Mouse (Mus musculus) lung, embryonic 14.5 days (tissue): Measurements from ENCODE around the gene Mycn. TPM values are rescaled to one million over a fixed set of nuclear protein-coding genes. Genes with fewer than 3 reads are reported as not detected.

ENCODE experiments used
- ATAC-seq: fragments of 200-750 bp; cut with Nextera tagmentation; 2 replicates; pipeline ENCODE4 v1.8.0; 2017; ENCODE audit warnings: mild to moderate bottlenecking, moderate TSS enrichment, moderate library complexity; ENCODE audit not compliant: insufficient read depth
- DNase-seq: peaks from one replicate; pipeline ENCODE4 v3.0.0-alpha.2; 2015
- H3K27ac ChIP-seq: fragments of 300-500 bp; sonication (generic); 2 replicates; pipeline ENCODE4 v1.5.1; 2014; ENCODE audit warnings: low read depth, mild to moderate bottlenecking, moderate library complexity
- H3K27me3 ChIP-seq: fragments of 300-500 bp; sonication (generic); 2 replicates; pipeline ENCODE4 v1.6.1; 2014; ENCODE audit warnings: low read length, control low read depth; ENCODE audit not compliant: insufficient read depth
- H3K36me3 ChIP-seq: fragments of 300-500 bp; sonication (generic); 2 replicates; pipeline ENCODE4 v1.6.1; 2014; ENCODE audit warnings: control low read depth; ENCODE audit not compliant: insufficient read depth
- H3K4me1 ChIP-seq: fragments of 300-500 bp; sonication (generic); 2 replicates; pipeline ENCODE4 v1.6.1; 2014; ENCODE audit warnings: antibody characterized with exemption, control low read depth; ENCODE audit not compliant: insufficient read depth
- H3K4me2 ChIP-seq: fragments of 300-500 bp; sonication (generic); 2 replicates; pipeline ENCODE4 v1.6.1; 2014; ENCODE audit warnings: mild to moderate bottlenecking
- H3K4me3 ChIP-seq: fragments of 300-500 bp; sonication (generic); 2 replicates; pipeline ENCODE4 v1.5.1; 2014; ENCODE audit warnings: low read depth, low read length
- H3K9ac ChIP-seq: fragments of 300-500 bp; sonication (generic); 2 replicates; pipeline ENCODE4 v1.6.1; 2014
- H3K9me3 ChIP-seq: fragments of 300-500 bp; sonication (generic); 2 replicates; pipeline ENCODE4 v1.6.1; 2016; ENCODE audit warnings: low read depth, low read length, control low read depth
- CTCF ChIP-seq: IDR thresholded peaks from 2 replicates; pipeline ENCODE4 v1.5.1; 2016; ENCODE audit warnings: antibody characterized with exemption, low read depth
- WGBS: fragments of 180-500 bp; shearing (Covaris S2); extraction: QIAGEN DNeasy Blood & Tissue Kit; methylation state at CpG from one replicate; pipeline ENCODE4 v1.1.7; 2014; 5-methylcytosine and 5-hydroxymethylcytosine counted together
- polyA plus RNA-seq: library from polyadenylated mRNA; unstranded; fragments of >200 nt; fragmentation: Nextera tagmentation; extraction: Ambion mirVana; gene quantifications from 2 replicates; pipeline ENCODE4 v1.2.1, GENCODE M21; 2014

Mycn gene
- polyA plus RNA-seq, 1 experiment from 2014 or later = 70.7 TPM

- H3K27ac ChIP-seq = peak overlapping the region; percentile 60; the same call in 1 of the 2 replicates
- H3K4me3 ChIP-seq = no peak overlapping the region
- DNase-seq = peak; percentile 61
- H3K27me3 ChIP-seq = no peaks in the 10 kb centered on the region
- WGBS = 20% methylated on average over 6 of the region's 6 CpGs
- no peak for TF ChIP-seq CTCF
- no peak overlapping the region for H3K4me2 ChIP-seq
- no peaks in the 10 kb centered on the region for H3K36me3 ChIP-seq
- no peak; the same call in 1 of the 2 replicates for ATAC-seq
- H3K9me3 ChIP-seq = no peaks in the 10 kb centered on the region
- H3K9ac ChIP-seq = no peak overlapping the region
- peaks cover 18% of the 10 kb centered on the region for H3K4me1 ChIP-seq
These were observed 34.9 kb downstream of the Mycn start for GRCm38 (mm10) chr12:12906771-12907170.

DNA sequence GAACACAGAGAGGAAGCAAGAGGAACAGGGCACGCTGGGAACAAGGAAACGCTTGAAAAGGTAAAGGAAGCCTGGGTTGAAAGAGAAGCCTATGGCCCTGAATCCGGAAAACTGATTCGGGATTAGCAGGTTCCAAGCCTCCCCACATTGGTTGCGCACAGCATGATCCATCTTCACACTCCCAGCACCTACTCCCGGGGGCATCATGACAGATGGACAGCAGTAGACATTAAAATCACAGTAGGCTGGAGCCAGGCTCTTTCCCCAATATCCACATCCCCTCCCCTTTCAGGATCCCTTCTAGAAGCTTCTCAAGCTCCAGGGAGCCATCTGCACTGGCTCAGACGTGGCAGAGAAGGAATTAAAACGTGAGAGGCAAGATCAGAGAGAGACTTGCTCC, 35.4 kb downstream of the Mycn start:
- ATAC-seq = no peak
- peak overlapping the region; percentile 60; the same call in 1 of the 2 replicates for H3K27ac ChIP-seq

DNA sequence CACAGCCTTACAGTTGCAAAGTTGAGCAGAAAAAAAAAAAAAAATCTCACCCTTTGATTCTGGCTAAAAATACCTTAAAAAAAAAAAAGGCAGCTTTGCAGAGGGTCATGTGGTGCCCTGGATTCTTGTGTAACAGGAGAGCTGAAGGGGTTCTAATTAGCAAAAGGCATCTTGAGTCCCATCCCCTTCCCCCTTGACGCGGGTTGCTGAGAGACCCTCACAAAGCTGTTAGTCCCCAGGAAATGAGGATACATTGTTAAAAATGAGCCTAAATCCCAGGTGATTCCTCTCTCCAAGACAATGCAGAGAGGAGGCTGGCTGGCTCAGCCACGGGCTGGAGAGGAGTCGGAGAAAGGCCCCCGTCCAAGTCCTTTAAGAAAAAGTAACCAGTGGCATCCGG, 36.6 kb downstream of the Mycn start:
- TF ChIP-seq CTCF = no peak
- no peak for DNase-seq
- Histone ChIP-seq H3K27me3 (no peaks in the 10 kb centered on the region), H3K9me3 (no peaks in the 10 kb centered on the region), H3K36me3 (no peaks in the 10 kb centered on the region), H3K4me1 (peaks cover 18% of the 10 kb centered on the region), H3K4me2 (peak overlapping the region; percentile 64), H3K27ac (0 out of 2 replicates have a peak overlapping the region, but pooled peaks have one; percentile 80), H3K4me3 (no peak overlapping the region), H3K9ac (no peak overlapping the region; the same call in 1 of the 2 replicates)
- 50% methylated on average over 6 of the region's 6 CpGs for WGBS
- ATAC-seq = no peak

More for the DNA sequence above, 35.4 kb downstream of the Mycn start:
- no peaks in the 10 kb centered on the region for H3K36me3 ChIP-seq
- no peak overlapping the region for H3K4me3 ChIP-seq
- no peak for DNase-seq
- H3K4me1 ChIP-seq = peaks cover 18% of the 10 kb centered on the region
- H3K27me3 ChIP-seq = no peaks in the 10 kb centered on the region
- H3K4me2 ChIP-seq = no peak overlapping the region
- no peaks in the 10 kb centered on the region for H3K9me3 ChIP-seq
- H3K9ac ChIP-seq = no peak overlapping the region
- 48% methylated on average over 8 of the region's 8 CpGs for WGBS
- no peak for TF ChIP-seq CTCF

DNA sequence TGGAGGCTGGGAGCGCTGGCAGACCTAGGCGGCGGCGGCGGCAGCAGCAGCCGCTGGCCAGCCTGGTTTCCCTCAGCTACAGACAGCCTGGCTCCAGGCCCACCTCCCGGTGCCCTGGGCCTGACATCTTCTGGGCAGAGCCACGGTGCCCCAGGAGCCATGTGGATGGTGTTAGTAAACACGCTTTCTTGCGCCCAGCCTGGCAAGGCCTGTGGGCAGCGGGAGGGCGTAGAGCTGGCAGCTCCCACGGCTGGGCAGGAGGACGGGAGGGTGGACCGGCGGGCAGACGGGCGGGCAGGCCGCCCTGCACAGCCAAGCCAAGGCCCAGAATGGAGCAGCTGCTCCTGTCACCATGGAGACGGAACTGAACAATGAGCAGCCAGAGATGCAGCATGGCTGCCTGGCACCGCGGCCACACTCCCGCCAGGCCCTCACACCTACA, 37.2 kb downstream of the Mycn start:
- no peaks in the 10 kb centered on the region for H3K36me3 ChIP-seq
- no peak for TF ChIP-seq CTCF
- ATAC-seq = peak; percentile 91
- 9% methylated on average over 23 of the region's 23 CpGs for WGBS
- H3K27ac ChIP-seq = peak overlapping the region; percentile 80
- H3K4me1 ChIP-seq = peaks cover 18% of the 10 kb centered on the region
- no peaks in the 10 kb centered on the region for H3K27me3 ChIP-seq
- H3K9ac ChIP-seq = peak overlapping the region; percentile 52
- no peaks in the 10 kb centered on the region for H3K9me3 ChIP-seq
- DNase-seq = peak; percentile 76
- peak overlapping the region; percentile 64 for H3K4me2 ChIP-seq
- H3K4me3 ChIP-seq = peak overlapping the region; percentile 25

GRCm38 (mm10) chr12:12904086-12904485, 37.6 kb downstream of the Mycn start:
- peak overlapping the region; percentile 25; the same call in 1 of the 2 replicates for H3K4me3 ChIP-seq

GRCm38 (mm10) chr12:12902403-12902802, 39.3 kb downstream of the Mycn start:
- no peak for DNase-seq
- ATAC-seq = no peak
- Histone ChIP-seq H3K9me3 (no peaks in the 10 kb centered on the region), H3K27ac (no peak overlapping the region), H3K4me1 (peaks cover 22% of the 10 kb centered on the region), H3K4me2 (no peak overlapping the region), H3K4me3 (no peak overlapping the region), H3K36me3 (no peaks in the 10 kb centered on the region), H3K27me3 (no peaks in the 10 kb centered on the region), H3K9ac (no peak overlapping the region)
- WGBS = 96% methylated on average over 1 of the region's 1 CpGs
- no peak for TF ChIP-seq CTCF

More at GRCm38 (mm10) chr12:12904086-12904485, 37.6 kb downstream of the Mycn start:
- Histone ChIP-seq H3K4me2 (peak overlapping the region; percentile 64), H3K4me1 (peaks cover 18% of the 10 kb centered on the region), H3K27ac (peak overlapping the region; percentile 80), H3K27me3 (no peaks in the 10 kb centered on the region), H3K9ac (peak overlapping the region; percentile 52; the same call in 1 of the 2 replicates), H3K9me3 (no peaks in the 10 kb centered on the region), H3K36me3 (no peaks in the 10 kb centered on the region)
- no peak for TF ChIP-seq CTCF
- DNase-seq = no peak
- WGBS = 13% methylated on average over 1 of the region's 1 CpGs
- ATAC-seq = 0 out of 2 replicates have a peak, but pooled peaks have one; percentile 3

DNA sequence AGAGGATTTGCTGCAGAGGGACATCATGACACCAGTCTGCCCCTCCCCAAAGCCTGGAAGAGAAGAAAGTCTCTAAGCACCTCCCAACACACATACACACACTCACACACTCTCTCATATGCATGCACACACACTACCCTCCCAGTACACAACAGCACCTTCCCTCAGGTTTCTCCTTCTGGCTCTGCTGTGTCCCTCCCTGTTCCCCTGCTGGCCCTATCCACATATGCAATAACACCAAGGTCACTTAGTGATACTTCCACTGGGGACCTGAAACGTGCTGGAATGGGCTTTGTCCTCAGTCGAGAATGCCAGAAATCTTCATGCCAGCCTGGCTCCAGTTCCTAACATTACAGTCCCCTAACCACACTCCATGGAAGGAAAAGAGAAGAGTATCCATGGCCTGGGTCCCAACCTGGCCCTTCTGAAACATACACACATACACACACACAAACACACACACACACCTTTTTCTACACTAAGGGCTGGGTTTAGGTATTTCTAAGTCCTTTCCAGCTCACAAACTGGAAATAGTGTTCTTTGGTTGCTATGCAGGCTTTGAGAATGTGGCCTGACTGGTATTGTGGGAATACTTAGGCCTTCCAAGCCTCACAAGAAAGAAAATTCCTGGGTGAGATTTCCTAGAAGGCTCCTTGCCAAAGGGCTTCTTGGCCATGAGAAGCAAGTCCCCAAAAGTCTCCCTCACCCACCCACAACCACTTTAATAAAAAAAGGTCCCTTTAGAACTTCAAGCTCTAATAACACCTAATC, 43.2 kb downstream of the Mycn start:
- peak overlapping the region; percentile 85 for H3K27ac ChIP-seq
- WGBS = 45% methylated on average over 2 of the region's 2 CpGs

More for the DNA sequence above, 43.2 kb downstream of the Mycn start:
- H3K4me1 ChIP-seq = 0 out of 2 replicates have a peak, but pooled peaks cover 4% of the 10 kb centered on the region
- peak; percentile 77 for DNase-seq
- H3K36me3 ChIP-seq = no peaks in the 10 kb centered on the region
- no peak; the same call in 1 of the 2 replicates for TF ChIP-seq CTCF
- no peak overlapping the region for H3K9ac ChIP-seq
- H3K9me3 ChIP-seq = no peaks in the 10 kb centered on the region
- H3K4me3 ChIP-seq = no peak overlapping the region
- H3K4me2 ChIP-seq = no peak overlapping the region
- peak; percentile 52 for ATAC-seq
- no peaks in the 10 kb centered on the region for H3K27me3 ChIP-seq
